Mouse (Mus musculus) lung, adult 2 months (tissue): ENCODE results near the gene Pi4ka.

Experiments
- CTCF ChIP-seq: fragments of 200-500 bp; IDR thresholded peaks from 2 replicates; pipeline ENCODE4 v1.5.1; 2011; ENCODE audit warnings: mild to moderate bottlenecking, low read length, control low read depth; ENCODE audit not compliant: insufficient read depth
- POLR2A ChIP-seq: fragments of 200-500 bp; IDR thresholded peaks from 2 replicates; pipeline ENCODE4 v1.6.1; 2011; ENCODE audit warnings: low read depth, mild to moderate bottlenecking, control low read depth, low read length, borderline replicate concordance; ENCODE audit errors: extremely low read depth

DNA sequence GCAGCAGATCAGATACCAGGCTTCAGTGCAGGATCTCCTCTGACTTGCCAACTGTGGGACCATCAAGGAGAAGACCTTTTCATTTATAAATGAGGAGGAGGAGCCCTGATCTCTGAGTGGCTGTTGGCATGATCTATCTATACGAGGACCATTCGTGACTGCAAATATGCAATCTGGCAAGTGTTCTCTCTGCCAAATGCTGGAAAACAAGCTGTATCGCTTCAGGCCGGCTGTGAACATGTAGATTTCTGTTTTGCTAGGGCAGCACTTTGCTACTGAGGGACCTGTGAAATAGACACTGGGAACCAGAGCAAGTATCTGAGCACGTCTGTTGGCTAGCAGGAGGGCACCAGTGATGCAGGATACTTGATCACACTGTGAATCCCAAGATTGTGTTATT is 93.6 kb downstream of the Pi4ka start:
- TF ChIP-seq CTCF (no peak), POLR2A (no peak)
